Mouse (Mus musculus) myocyte (in vitro differentiated cells): ENCODE results near the gene Tmeff1.

Experiments
- MYOD1 ChIP-seq, 3 experiments: IDR thresholded peaks; one replicate each; pipeline ENCODE4 v1.6.1; 2011; ENCODE audit warnings: control low read depth in 2 of 3, low read depth in 2 of 3, mild to moderate bottlenecking in 2 of 3, moderate library complexity in 1 of 3; ENCODE audit not compliant: insufficient read length in 2 of 3, control insufficient read depth in 1 of 3
- MYOG ChIP-seq, 3 experiments: IDR thresholded peaks; one replicate each; pipeline ENCODE4 v1.6.1; 2011; ENCODE audit warnings: control low read depth in 2 of 3, low read depth in 2 of 3, mild to moderate bottlenecking in 2 of 3; ENCODE audit not compliant: insufficient read length in 2 of 3, control insufficient read depth in 1 of 3, insufficient read depth in 1 of 3
- POLR2A ChIP-seq: IDR thresholded peaks from one replicate; pipeline ENCODE4 v1.6.1; 2011; ENCODE audit warnings: low read depth, mild to moderate bottlenecking, control low read depth, moderate library complexity; ENCODE audit not compliant: insufficient read length
- SRF ChIP-seq: IDR thresholded peaks from one replicate; pipeline ENCODE4 v1.6.1; 2011; ENCODE audit warnings: low read depth; ENCODE audit not compliant: control insufficient read depth, insufficient read length
- TCF12 ChIP-seq: IDR thresholded peaks from one replicate; pipeline ENCODE4 v1.6.1; 2011; ENCODE audit warnings: mild to moderate bottlenecking, control low read depth; ENCODE audit not compliant: poor library complexity, insufficient read depth, severe bottlenecking
- USF1 ChIP-seq: IDR thresholded peaks from one replicate; pipeline ENCODE4 v1.6.1; 2011; ENCODE audit warnings: low read depth, mild to moderate bottlenecking, control low read depth, moderate library complexity

DNA sequence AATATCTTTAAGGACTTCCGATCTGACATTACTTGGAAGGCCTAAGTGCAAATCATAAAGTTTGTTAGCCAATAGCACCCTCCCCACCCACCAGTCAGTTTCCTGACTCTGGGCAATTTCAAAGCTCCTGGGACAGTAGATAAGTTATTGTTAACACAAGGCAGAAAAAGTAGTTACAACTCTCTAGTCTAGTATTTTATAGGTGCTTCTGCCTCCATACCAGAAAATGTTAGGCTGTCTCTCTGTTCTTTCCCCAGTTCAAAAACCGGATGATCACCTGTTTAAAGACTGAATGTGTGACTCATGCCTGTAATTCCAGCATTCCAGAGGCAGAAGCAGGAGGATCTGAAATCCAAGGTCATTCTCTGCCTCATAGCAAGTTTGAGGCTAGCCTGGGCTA, 46.4 kb upstream of the Tmeff1 start:
- TF ChIP-seq POLR2A (no peak), MYOG (IDR thresholded peaks at IDR 0.05; ENCODE audit: control insufficient read depth in 1 of 3, insufficient read depth in 1 of 3, insufficient read length in 2 of 3, low read depth in 2 of 3) (no peak), USF1 (no peak), TCF12 (no peak), SRF (no peak), MYOD1 (IDR thresholded peaks at IDR 0.05; ENCODE audit: control insufficient read depth in 1 of 3, insufficient read length in 2 of 3, low read depth in 2 of 3) (no peak)
